Mouse (Mus musculus): Measurements from ENCODE around the gene Tmem219. TPM values are rescaled to one million over a fixed set of nuclear protein-coding genes. Genes with fewer than 3 reads are reported as not detected.

Gene Tmem219
- polyA plus RNA-seq, 1 experiment, result 41.9 TPM

Other genes with a start within 250 kb of the Tmem219 start
- 40.9 and 98.4 TPM in 2 replicates for gene Sult1a1, start 246.5 kb downstream of the Tmem219 start, polyA plus RNA-seq (2012; ENCODE audit: insufficient read depth, insufficient read length, missing spikeins)
- gene Bola2, start 227.5 kb downstream of the Tmem219 start, polyA plus RNA-seq (2012; ENCODE audit: insufficient read depth, insufficient read length, missing spikeins), result 40.0 and 49.0 TPM in 2 replicates
- 4.0 and 5.8 TPM in 2 replicates for gene Slx1b, start 227.1 kb downstream of the Tmem219 start, polyA plus RNA-seq (2012; ENCODE audit: insufficient read depth, insufficient read length, missing spikeins)
- 8.5 and 10.0 TPM in 2 replicates for gene Coro1a, start 215.1 kb downstream of the Tmem219 start, polyA plus RNA-seq (2012; ENCODE audit: insufficient read depth, insufficient read length, missing spikeins)
- 68.9 and 90.6 TPM in 2 replicates for gene Mapk3, start 163.3 kb downstream of the Tmem219 start, polyA plus RNA-seq (2012; ENCODE audit: insufficient read depth, insufficient read length, missing spikeins)
- not detected in 2 replicates for gene Gdpd3, start 156.6 kb downstream of the Tmem219 start, polyA plus RNA-seq (2012; ENCODE audit: insufficient read depth, insufficient read length, missing spikeins)
- 156 and 157 TPM in 2 replicates for gene Ypel3, start 146.0 kb downstream of the Tmem219 start, polyA plus RNA-seq (2012; ENCODE audit: insufficient read depth, insufficient read length, missing spikeins)
- gene Tbx6, start 141.4 kb downstream of the Tmem219 start, polyA plus RNA-seq (2012; ENCODE audit: insufficient read depth, insufficient read length, missing spikeins), result not detected in 2 replicates
- gene Ppp4c, start 130.4 kb downstream of the Tmem219 start, polyA plus RNA-seq (2012; ENCODE audit: insufficient read depth, insufficient read length, missing spikeins), result 46.4 and 53.3 TPM in 2 replicates
- gene Fam57b, start 125.2 kb downstream of the Tmem219 start, polyA plus RNA-seq (2012; ENCODE audit: insufficient read depth, insufficient read length, missing spikeins), result 50.7 and 63.7 TPM in 2 replicates
- not detected in 2 replicates for gene 4930451I11Rik, start 91.3 kb downstream of the Tmem219 start, polyA plus RNA-seq (2012; ENCODE audit: insufficient read depth, insufficient read length, missing spikeins)
- gene Doc2a, start 75.5 kb downstream of the Tmem219 start, polyA plus RNA-seq (2012; ENCODE audit: insufficient read depth, insufficient read length, missing spikeins), result not detected in 2 replicates
- gene Hirip3, start 60.9 kb downstream of the Tmem219 start, polyA plus RNA-seq (2012; ENCODE audit: insufficient read depth, insufficient read length, missing spikeins), result 6.1 and 7.4 TPM in 2 replicates
- gene Ino80e, start 60.5 kb downstream of the Tmem219 start, polyA plus RNA-seq (2012; ENCODE audit: insufficient read depth, insufficient read length, missing spikeins), result 16.4 and 27.1 TPM in 2 replicates
- gene Taok2, start 38.2 kb downstream of the Tmem219 start, polyA plus RNA-seq (2012; ENCODE audit: insufficient read depth, insufficient read length, missing spikeins), result 17.6 and 22.7 TPM in 2 replicates
- gene Kctd13, start 6.0 kb upstream of the Tmem219 start, polyA plus RNA-seq (2012; ENCODE audit: insufficient read depth, insufficient read length, missing spikeins), result 8.8 and 10.9 TPM in 2 replicates
- gene Asphd1, start 26.7 kb upstream of the Tmem219 start, polyA plus RNA-seq (2012; ENCODE audit: insufficient read depth, insufficient read length, missing spikeins), result not detected in 2 replicates
- 0.71 and 0.75 TPM in 2 replicates for gene Sez6l2, start 27.6 kb upstream of the Tmem219 start, polyA plus RNA-seq (2012; ENCODE audit: insufficient read depth, insufficient read length, missing spikeins)
- gene Cdipt, start 53.0 kb upstream of the Tmem219 start, polyA plus RNA-seq (2012; ENCODE audit: insufficient read depth, insufficient read length, missing spikeins), result 33.4 and 41.3 TPM in 2 replicates
- gene Cdiptos, start 53.2 kb upstream of the Tmem219 start, polyA plus RNA-seq (2012; ENCODE audit: insufficient read depth, insufficient read length, missing spikeins), result 2.0 and 2.3 TPM in 2 replicates
- gene Mvp, start 91.7 kb upstream of the Tmem219 start, polyA plus RNA-seq (2012; ENCODE audit: insufficient read depth, insufficient read length, missing spikeins), result 27.9 and 52.7 TPM in 2 replicates
- gene Pagr1b, start 93.6 kb upstream of the Tmem219 start, polyA plus RNA-seq (2012; ENCODE audit: insufficient read depth, insufficient read length, missing spikeins), result 14.1 TPM in 1 of 2 replicates, not detected in the other
- gene Pagr1a, start 94.4 kb upstream of the Tmem219 start, polyA plus RNA-seq (2012; ENCODE audit: insufficient read depth, insufficient read length, missing spikeins), result 5.9 and 26.0 TPM in 2 replicates
- 12.4 TPM in 1 of 2 replicates, not detected in the other for gene Gm42742, start 98.2 kb upstream of the Tmem219 start, polyA plus RNA-seq (2012; ENCODE audit: insufficient read depth, insufficient read length, missing spikeins)
- gene Prrt2, start 98.3 kb upstream of the Tmem219 start, polyA plus RNA-seq (2012; ENCODE audit: insufficient read depth, insufficient read length, missing spikeins), result 0.55 and 0.58 TPM in 2 replicates
- 23.3 and 33.6 TPM in 2 replicates for gene Maz, start 104.1 kb upstream of the Tmem219 start, polyA plus RNA-seq (2012; ENCODE audit: insufficient read depth, insufficient read length, missing spikeins)
- gene Kif22, start 119.6 kb upstream of the Tmem219 start, polyA plus RNA-seq (2012; ENCODE audit: insufficient read depth, insufficient read length, missing spikeins), result not detected in 2 replicates
- gene Zg16, start 164.4 kb upstream of the Tmem219 start, polyA plus RNA-seq (2012; ENCODE audit: insufficient read depth, insufficient read length, missing spikeins), result not detected in 2 replicates
- 0.96 and 1.8 TPM in 2 replicates for gene AI467606, start 168.4 kb upstream of the Tmem219 start, polyA plus RNA-seq (2012; ENCODE audit: insufficient read depth, insufficient read length, missing spikeins)
- gene Qprt, start 199.3 kb upstream of the Tmem219 start, polyA plus RNA-seq (2012; ENCODE audit: insufficient read depth, insufficient read length, missing spikeins), result 0.75 and 1.5 TPM in 2 replicates
- gene Spn, start 214.9 kb upstream of the Tmem219 start, polyA plus RNA-seq (2012; ENCODE audit: insufficient read depth, insufficient read length, missing spikeins), result 0.44 TPM in 1 of 2 replicates, not detected in the other

Measured in brown adipose tissue, adult 24 weeks (tissue).